Mouse (Mus musculus) skeletal muscle tissue, adult 2 months (tissue): ENCODE measurements at regions not wholly inside any gene's neighbourhood (a gene's known extent, or its start where the extent isn't known, plus 50 kb on each side); places are given as distances from the start of the nearest gene placed in this dataset.

Experiments used
- DNase-seq: peaks from one replicate; pipeline ENCODE4 v3.0.0-alpha.2; 2012; ENCODE audit warnings: low read depth, low spot score

DNA sequence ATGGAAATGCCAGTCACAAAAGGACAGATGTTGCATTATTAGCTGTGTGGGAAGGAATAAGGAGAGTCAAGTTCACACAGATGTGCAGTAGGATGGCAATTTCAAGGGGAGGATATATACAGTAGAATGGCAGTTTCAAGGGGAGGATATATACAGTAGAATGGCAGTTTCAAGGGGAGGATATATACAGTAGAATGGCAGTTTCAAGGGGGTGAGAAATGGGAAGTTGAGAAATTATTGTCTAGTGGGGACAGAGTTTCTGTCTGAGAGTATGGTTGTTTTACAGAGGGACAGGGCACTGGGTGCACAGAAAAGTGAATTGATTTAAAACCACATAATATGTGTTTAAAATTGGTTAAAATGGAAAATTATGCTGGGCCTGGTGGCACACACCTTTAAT is 54.8 kb upstream of the Scel start:
- no peak for DNase-seq

DNA sequence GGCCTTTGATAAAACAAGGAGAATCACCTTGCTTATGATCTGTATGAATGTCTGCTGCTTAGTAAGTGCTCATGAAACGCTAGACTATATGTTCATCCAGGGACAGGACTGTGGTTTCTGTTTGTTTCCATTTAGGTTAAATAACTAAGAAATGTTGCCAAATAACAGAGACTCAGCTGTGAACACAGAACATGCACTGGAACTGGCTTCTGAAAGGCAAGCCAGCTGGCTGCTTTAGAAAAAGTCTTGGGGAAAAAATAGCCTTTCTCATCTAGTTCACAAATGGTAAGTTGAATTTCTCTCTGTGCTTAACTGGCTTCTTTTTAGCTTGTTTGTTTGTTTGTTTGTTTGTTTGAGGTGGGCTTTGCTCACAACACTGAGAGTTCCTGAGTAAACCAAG is 57.0 kb upstream of the Scel start:
- no peak for DNase-seq

- no peak for DNase-seq
Observed at GRCm38 (mm10) chr14:103450756-103451155, 62.4 kb upstream of the Scel start.

- no peak for DNase-seq
Observed at GRCm38 (mm10) chr14:103449447-103449846, 63.7 kb upstream of the Scel start.

DNA sequence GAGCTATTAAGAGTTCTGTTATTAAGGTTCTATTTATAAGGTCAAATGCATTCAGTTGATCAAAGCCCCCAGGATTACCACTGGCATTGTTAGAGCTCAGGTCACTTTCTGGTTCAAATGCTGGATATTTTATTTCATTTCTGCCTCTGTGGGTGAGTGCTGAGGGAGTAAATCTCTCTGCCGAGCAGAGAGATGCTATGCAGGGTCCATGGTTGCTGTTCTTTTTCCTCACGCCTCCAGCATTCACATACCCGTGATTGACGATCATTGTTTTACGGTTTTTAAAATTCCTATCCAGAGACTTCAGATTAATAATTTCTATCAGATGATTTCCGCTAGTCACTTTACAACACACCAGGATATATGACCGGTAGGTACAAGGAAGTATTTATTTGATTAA is 64.1 kb upstream of the Scel start:
- no peak for DNase-seq

DNA sequence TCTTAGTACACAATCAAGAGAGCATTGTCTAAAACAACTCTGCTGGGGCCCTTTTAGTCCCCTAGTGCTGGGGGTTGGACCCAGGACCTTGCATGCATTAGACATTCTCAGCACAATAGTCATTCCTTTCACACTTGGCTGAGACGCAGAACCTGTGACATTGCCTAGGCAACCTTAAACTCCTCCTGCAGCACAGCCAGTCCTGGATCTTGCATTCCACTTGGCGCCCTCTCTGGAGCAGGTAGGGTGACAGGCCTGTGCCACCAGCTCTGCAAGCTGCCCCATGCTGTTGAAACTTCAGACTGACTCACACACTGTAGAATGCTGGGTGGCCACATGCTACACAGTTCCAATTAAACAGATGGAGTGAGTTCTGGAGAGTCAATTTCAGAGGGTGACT is 66.5 kb upstream of the Scel start:
- no peak for DNase-seq

GRCm38 (mm10) chr14:103441454-103442065 is 71.6 kb upstream of the Scel start:
- no peak for DNase-seq

- no peak for DNase-seq
Observed at GRCm38 (mm10) chr14:103440243-103440642, 72.9 kb upstream of the Scel start.

GRCm38 (mm10) chr14:103434218-103434617 is 78.9 kb upstream of the Scel start:
- peak; percentile 36 for DNase-seq

GRCm38 (mm10) chr14:103433106-103433505 is 80.0 kb upstream of the Scel start:
- no peak for DNase-seq

- DNase-seq = no peak
Observed at GRCm38 (mm10) chr14:103427873-103428272, 81.3 kb upstream of the Mycbp2 start.

- peak; percentile 42 for DNase-seq
Observed at GRCm38 (mm10) chr14:103421305-103421822, 74.8 kb upstream of the Mycbp2 start.

GRCm38 (mm10) chr14:103417110-103418061 is 70.8 kb upstream of the Mycbp2 start:
- no peak for DNase-seq

- DNase-seq = no peak
Observed at GRCm38 (mm10) chr14:103404611-103405010, 58.0 kb upstream of the Mycbp2 start.

DNA sequence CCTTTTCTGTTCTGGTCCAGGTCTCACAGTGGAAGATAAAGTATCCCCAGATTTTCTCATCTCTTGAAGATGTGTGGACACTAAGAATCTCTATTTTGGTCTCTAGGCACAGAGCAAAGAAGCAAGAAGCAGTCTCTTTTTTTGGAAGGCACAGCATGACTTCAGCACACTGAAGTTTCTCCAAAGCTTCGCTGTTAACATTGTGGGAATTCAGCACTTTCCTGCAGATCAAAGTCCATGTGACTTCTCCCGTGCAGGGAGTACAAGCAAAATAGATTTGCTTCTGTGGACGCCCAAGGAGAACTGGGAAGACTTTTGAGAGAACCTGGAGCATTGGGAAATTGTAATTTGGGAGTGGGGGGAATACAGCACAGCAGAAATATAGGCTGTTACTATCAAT is 56.4 kb upstream of the Mycbp2 start:
- no peak for DNase-seq

DNA sequence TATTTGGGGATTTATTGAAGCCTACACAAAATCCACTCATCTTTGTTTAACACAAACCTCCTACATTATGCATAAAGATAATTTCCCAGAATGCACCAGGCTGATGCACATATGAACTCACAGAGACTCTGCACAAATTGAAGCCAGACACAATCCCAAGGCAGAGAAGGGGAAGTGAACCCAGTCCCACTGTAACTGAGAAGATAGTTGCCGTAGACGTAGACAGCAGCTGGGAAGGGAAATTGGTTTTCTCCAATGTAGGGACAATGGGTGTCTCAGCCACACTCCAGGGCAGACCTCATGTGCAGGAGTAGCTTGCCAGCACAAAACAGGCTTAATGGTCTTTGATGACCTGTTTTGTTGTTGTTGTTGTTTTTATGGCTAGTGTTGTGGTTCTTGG is 55.4 kb upstream of the Mycbp2 start:
- DNase-seq = no peak

GRCm38 (mm10) chr14:103401280-103401679 is 54.7 kb upstream of the Mycbp2 start:
- no peak for DNase-seq

GRCm38 (mm10) chr14:103398401-103398800 is 51.8 kb upstream of the Mycbp2 start:
- DNase-seq = no peak
